Mouse (Mus musculus) heart, adult 2 months (tissue): ENCODE data around the gene Stard13. TPM values are rescaled to one million over a fixed set of nuclear protein-coding genes. Genes with fewer than 3 reads are reported as not detected.

Source experiments
- DNase-seq, 2 experiments: peaks; one replicate each; pipeline ENCODE4 v3.0.0; 2021
- H3K27ac ChIP-seq: fragments of 200-600 bp; 2 replicates; pipeline ENCODE4 v1.8.1; 2022
- H3K27me3 ChIP-seq: fragments of 200-500 bp; 2 replicates; pipeline ENCODE4 v1.6.1; 2012; ENCODE audit warnings: mild to moderate bottlenecking, low read length, inconsistent platforms, mixed read lengths; ENCODE audit not compliant: control insufficient read depth, insufficient read depth
- H3K36me3 ChIP-seq: fragments of 200-500 bp; 2 replicates; pipeline ENCODE4 v1.6.1; 2012; ENCODE audit warnings: low read length, inconsistent platforms; ENCODE audit not compliant: control insufficient read depth, insufficient read depth
- H3K4me1 ChIP-seq: fragments of 200-500 bp; 2 replicates; pipeline ENCODE4 v1.6.1; 2011; ENCODE audit warnings: low read length; ENCODE audit not compliant: control insufficient read depth, insufficient read depth
- H3K4me3 ChIP-seq: fragments of 200-600 bp; 2 replicates; pipeline ENCODE4 v1.8.1; 2022
- H3K79me2 ChIP-seq: fragments of 200-500 bp; replicated peaks from 2 replicates; pipeline ENCODE4 v1.6.1; 2012; ENCODE audit warnings: mild to moderate bottlenecking, inconsistent platforms, low read length, moderate library complexity, mixed read lengths; ENCODE audit not compliant: control insufficient read depth, insufficient read depth
- H3K9ac ChIP-seq: fragments of 200-500 bp; 2 replicates; pipeline ENCODE4 v1.6.1; 2012; ENCODE audit warnings: low read depth, mild to moderate bottlenecking, control low read depth, inconsistent platforms, low read length, mixed read lengths
- CTCF ChIP-seq: fragments of 200-600 bp; IDR thresholded peaks from 2 replicates; pipeline ENCODE4 v1.8.1; 2022; ENCODE audit warnings: antibody characterized with exemption, mild to moderate bottlenecking, moderate library complexity
- EP300 ChIP-seq: fragments of 200-500 bp; IDR thresholded peaks from 2 replicates; pipeline ENCODE4 v1.6.1; 2011; ENCODE audit warnings: low read depth, low read length, control low read depth; ENCODE audit not compliant: insufficient read depth
- POLR2A ChIP-seq: fragments of 200-500 bp; IDR thresholded peaks from 2 replicates; pipeline ENCODE4 v1.6.1; 2011; ENCODE audit warnings: mild to moderate bottlenecking, low read depth, low read length, control low read depth; ENCODE audit not compliant: insufficient read depth
- WGBS: fragments of 180-500 bp; shearing (Covaris S2); methylation state at CpG from one replicate; pipeline ENCODE4 v1.1.7; 2018; 5-methylcytosine and 5-hydroxymethylcytosine counted together
- intact Hi-C: fragments of 180-260 bp; cut with DNase I; formaldehyde crosslinking; loops from one replicate; pipeline ENCODE4 v1.15.1; 2025
- polyA plus RNA-seq: library from polyadenylated mRNA; depleted of rRNA; stranded (reverse); fragments of >200 nt; gene quantifications from 2 replicates; pipeline ENCODE4 v1.2.3, GENCODE M21; 2012
- total RNA-seq, 2 experiments: library from RNA; stranded (reverse); gene quantifications; 2 replicates each; pipeline ENCODE4 v1.2.3; 2021

The Stard13 gene
- total and polyA plus RNA-seq, 3 experiments = 9.9 to 24.4 (median 22.1) TPM

DNA sequence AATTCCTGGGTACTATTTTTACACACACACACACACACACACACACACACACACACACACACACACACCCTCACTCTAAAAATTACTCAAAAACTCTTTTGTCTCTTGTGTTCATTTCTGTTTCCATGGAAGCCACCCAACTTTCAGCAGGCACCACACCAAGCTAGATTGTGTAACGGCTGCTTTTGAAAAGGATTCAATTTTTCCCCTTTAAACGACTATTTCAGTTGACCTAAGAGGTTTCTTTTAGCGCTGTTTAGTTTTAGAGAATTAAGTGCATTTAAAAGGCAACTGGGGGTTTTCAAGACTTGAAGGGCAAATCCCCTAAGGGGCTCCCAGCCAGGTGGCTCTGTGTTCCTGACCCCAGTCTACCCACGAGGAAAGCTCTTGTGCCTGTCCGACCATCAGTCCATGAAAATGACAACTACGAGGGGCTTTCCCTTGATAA lies 123.2 kb downstream of the Stard13 start:
- intact Hi-C loops = loop anchor here (5.0 kb wide), 1 partner anchor 88 kb away; no protein-coding TSS in a partner anchor
- Histone ChIP-seq H3K27ac (peak overlapping the region; percentile 37), H3K4me1 (peaks cover 17% of the 10 kb centered on the region), H3K79me2 (peaks cover 4% of the 10 kb centered on the region; the same call in 1 of the 2 replicates), H3K4me3 (no peak overlapping the region), H3K9ac (no peak overlapping the region), H3K27me3 (no peaks in the 10 kb centered on the region), H3K36me3 (peaks cover 9% of the 10 kb centered on the region)
- WGBS = 44% methylated on average over 6 of the region's 6 CpGs
- TF ChIP-seq POLR2A = no peak
- no peak for TF ChIP-seq EP300
- TF ChIP-seq CTCF = no peak
- peak; percentile 61 to 69 for DNase-seq

DNA sequence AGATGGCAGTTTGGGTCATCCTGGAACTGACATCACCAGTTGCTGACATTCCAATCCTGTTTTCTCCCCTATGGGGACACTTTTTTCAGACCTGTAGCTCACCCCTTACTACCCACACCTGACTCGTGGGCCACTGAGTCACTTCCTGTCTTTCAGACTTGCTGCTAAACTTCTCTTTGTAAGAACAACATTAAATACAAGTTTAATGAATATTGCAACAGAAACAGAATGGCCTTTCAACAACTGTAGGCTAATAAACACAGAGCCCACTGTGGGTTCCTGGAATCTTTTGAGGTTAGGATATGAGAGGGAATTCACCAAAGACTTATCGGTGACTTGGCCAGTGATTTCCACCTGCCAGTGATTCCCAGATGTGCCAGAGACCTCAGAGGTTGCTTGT lies 123.8 kb downstream of the Stard13 start:
- Histone ChIP-seq H3K79me2 (peaks cover 4% of the 10 kb centered on the region; the same call in 1 of the 2 replicates), H3K27me3 (no peaks in the 10 kb centered on the region), H3K36me3 (peaks cover 9% of the 10 kb centered on the region), H3K27ac (peak overlapping the region; percentile 38), H3K9ac (no peak overlapping the region), H3K4me1 (peaks cover 17% of the 10 kb centered on the region), H3K4me3 (no peak overlapping the region)
- TF ChIP-seq POLR2A = no peak
- no peak for TF ChIP-seq EP300
- TF ChIP-seq CTCF = no peak
- intact Hi-C loops = loop anchor here (5.0 kb wide), 1 partner anchor 88 kb away; no protein-coding TSS in a partner anchor
- WGBS = 42% methylated on average over 2 of the region's 2 CpGs
- no peak for DNase-seq

DNA sequence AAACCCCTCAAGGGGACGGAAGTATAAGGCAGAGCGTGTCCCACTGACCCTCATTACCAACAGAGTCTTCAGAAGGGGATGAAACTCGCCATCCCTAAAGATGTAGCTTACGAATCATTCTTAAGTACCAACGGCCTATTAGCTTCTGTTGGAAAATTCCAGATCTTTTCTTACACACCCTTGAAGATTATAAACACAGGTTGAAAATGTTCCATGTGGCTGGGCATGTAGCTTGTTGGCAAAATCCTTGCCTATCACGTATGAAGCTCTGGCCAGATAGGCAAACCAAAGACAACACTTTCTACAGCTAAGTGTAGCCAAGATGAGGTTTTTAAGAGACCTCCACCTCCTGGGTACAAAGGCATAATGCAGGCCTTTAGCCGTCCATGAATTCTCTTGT lies 124.7 kb downstream of the Stard13 start:
- Histone ChIP-seq H3K36me3 (peaks cover 12% of the 10 kb centered on the region), H3K4me1 (peaks cover 17% of the 10 kb centered on the region), H3K27me3 (no peaks in the 10 kb centered on the region), H3K9ac (no peak overlapping the region; the same call in 1 of the 2 replicates), H3K27ac (peak overlapping the region; percentile 38), H3K79me2 (peaks cover 4% of the 10 kb centered on the region; the same call in 1 of the 2 replicates), H3K4me3 (peak overlapping the region; percentile 19; the same call in 1 of the 2 replicates)
- 51% methylated on average over 7 of the region's 7 CpGs for WGBS
- no peak for DNase-seq
- intact Hi-C loops = no loop called here
- TF ChIP-seq EP300 = no peak
- TF ChIP-seq CTCF = no peak
- no peak for TF ChIP-seq POLR2A

DNA sequence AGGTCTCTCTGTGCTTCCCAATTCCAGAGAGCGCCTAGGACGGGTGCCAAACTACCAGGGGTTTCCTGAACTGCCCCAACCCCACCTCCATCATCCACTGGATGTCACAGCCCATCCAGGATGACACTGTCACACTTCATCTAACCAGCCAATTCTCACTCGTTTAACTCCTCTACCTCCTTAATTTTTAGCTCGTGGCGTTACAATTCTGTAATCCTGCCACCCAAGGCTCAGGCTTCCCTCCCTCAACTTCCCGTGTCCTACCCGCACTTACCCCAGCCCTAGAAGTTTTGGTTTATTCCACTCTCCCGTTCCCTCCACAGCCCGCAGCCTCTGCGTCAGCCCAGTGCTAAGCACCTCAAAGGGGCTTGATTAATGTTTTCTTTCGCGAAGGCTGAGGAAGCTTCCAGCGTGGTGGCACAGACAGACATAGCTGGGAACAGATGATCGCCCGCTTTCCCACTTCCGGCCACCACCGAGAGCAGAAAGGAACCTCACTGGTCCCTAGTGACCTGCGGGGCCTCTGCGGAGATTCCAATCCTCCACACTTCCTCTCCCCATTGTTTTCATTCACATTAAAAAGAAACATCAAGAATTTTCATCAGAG lies 125.2 kb downstream of the Stard13 start:
- H3K9ac ChIP-seq = peak overlapping the region; percentile 37

DNA sequence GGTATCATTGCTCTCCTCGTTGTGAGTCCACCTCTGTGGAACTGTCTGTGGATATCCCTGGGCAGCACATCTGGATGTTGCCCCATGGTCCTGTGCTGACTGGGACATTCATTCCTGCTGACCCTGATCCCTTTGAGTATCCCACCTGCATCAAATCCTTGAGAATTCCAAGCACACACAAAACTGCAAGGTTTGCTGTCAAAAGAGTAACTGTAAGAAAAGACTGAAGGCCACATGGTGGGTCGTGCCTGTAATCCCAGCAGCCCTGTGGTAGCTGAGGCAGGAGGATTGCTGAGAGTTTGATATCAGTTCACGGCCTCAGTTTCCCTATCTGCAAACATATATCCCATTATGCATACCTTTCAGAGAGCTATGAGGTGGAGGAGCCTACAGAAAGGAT lies 126.8 kb downstream of the Stard13 start:
- intact Hi-C loops = no loop called here
- Histone ChIP-seq H3K4me3 (no peak overlapping the region), H3K4me1 (peaks cover 14% of the 10 kb centered on the region), H3K27me3 (no peaks in the 10 kb centered on the region), H3K36me3 (peaks cover 13% of the 10 kb centered on the region), H3K9ac (no peak overlapping the region), H3K79me2 (peaks cover 4% of the 10 kb centered on the region; the same call in 1 of the 2 replicates), H3K27ac (no peak overlapping the region)
- TF ChIP-seq EP300 = no peak
- no peak for TF ChIP-seq POLR2A
- no peak for TF ChIP-seq CTCF
- DNase-seq = no peak
- 89% methylated on average over 3 of the region's 3 CpGs for WGBS

More for the DNA sequence above, 125.2 kb downstream of the Stard13 start:
- 31% methylated on average over 19 of the region's 19 CpGs for WGBS
- intact Hi-C loops = no loop called here
- peaks cover 13% of the 10 kb centered on the region for H3K36me3 ChIP-seq
- H3K79me2 ChIP-seq = peaks cover 4% of the 10 kb centered on the region; the same call in 1 of the 2 replicates
- H3K4me3 ChIP-seq = peak overlapping the region; percentile 19; the same call in 1 of the 2 replicates
- peaks cover 17% of the 10 kb centered on the region for H3K4me1 ChIP-seq
- peak overlapping the region; percentile 38 for H3K27ac ChIP-seq
- no peaks in the 10 kb centered on the region for H3K27me3 ChIP-seq
- TF ChIP-seq CTCF (no peak), POLR2A (no peak), EP300 (no peak)
- peak in 1 of 2 experiments; percentile 41 for DNase-seq
